Mouse (Mus musculus): ENCODE measurements at regions not wholly inside any gene's neighbourhood (a gene's known extent, or its start where the extent isn't known, plus 50 kb on each side); places are given as distances from the start of the nearest gene placed in this dataset.

DNA sequence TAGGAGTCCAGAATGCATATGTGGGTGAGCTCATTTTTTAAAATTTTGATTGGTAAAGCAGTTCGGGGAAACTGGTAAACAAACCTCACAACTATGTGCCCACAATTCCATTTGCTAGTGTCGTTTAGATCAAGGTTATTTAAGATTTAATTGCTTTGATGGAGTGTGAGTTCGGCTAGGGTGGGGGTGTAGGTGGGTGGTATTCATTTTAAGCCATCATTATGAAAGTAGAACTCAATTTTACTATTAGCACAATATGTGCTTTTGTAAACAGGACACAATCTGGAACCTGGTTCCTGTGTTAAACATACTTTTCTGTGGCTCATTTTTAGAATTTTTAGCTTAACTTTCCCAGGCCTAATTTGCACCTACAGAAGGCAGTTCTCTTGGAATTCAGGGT, 86.5 kb downstream of the Kcna4 start:
- no peak for DNase-seq (ENCODE audit: low spot score in 2 of 2)

DNA sequence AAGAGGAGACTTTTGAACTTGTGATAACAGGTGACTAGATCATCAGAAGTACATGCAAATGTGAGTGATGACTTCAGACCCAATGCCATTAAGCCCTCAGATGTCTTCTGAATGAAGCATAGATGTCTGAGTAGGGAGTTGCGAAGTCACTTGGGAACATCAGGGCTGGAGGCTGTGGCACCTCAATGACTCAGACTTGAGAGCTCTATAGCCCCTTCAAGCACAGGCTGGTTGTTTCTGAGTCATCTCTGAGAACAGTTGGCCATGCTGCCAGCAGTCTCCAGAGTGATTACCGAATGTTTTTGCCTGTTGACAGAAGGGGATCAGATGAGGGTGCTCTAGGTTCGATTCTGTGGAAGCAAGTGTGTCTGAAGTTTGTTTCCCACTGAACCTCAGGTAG, 102.4 kb downstream of the Kcna4 start:
- peak; percentile 24 to 25 for DNase-seq (ENCODE audit: low spot score in 2 of 2)

DNA sequence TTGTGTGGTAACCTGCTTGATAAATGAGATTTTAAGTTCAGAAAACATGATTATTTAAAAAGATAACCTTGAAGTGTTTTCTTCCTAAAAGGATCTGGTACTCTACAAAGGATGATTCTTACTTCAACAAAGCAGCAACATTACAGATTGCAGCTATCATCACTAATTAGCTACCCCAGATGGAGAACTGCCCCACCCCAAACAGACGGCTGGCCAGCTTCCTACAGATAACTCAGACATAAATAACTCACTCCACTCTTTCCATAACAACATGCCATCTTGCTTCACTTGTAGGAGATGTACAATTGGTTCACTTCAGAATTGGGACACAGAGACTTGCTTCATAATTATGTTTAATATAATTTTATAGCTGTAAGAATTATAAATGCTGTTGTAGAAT, 110.0 kb downstream of the Kcna4 start:
- peak in 1 of 2 experiments; percentile 8 for DNase-seq (ENCODE audit: low spot score in 2 of 2)
